Mouse (Mus musculus): ENCODE results near the gene Olfr446.

The Olfr446 gene

DNA sequence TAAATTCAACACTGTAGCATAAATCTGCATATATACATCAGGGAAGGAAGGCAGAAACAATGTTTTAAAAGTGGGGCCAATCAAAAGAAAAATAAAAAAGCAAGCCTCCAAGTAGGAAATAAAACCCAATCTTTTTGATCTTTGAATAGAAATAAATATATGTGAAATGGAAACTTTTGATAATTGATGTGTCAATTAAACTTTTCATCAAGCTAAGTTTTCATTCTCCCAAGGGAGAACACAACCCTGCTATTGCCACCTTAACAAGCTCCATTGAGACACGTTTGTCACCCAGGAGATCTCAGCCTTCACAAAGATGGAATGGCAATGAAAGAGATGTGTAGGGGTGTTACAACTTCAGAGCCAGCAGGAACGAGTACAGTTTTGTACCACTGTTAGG, at the start of gene Olfr446:
Gene Olfr446 (plus strand): TSS at position 301 of the 400 bp plus-strand sequence.
- no peak for DNase-seq (ENCODE audit: low spot score in 2 of 2)

DNA sequence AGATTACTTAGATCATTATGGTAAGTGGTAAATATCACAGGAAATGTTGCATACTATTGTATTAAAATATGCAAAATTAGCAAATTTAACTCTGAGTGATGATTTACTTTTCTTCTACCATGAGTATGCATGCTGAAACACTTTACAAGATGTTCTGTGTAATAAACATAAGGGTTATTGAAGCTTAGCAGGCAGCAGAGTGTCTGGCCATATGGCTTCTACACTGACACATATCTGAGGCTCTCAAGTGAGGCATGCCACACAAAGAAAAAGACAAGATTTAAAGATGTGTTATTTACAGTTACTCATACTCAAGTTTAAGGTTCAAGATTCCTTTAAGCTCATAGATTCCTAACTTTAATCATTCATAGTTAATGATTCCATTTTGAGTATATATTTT, 44.9 kb upstream of the Olfr446 start:
- DNase-seq (ENCODE audit: low spot score in 2 of 2) = no peak

DNA sequence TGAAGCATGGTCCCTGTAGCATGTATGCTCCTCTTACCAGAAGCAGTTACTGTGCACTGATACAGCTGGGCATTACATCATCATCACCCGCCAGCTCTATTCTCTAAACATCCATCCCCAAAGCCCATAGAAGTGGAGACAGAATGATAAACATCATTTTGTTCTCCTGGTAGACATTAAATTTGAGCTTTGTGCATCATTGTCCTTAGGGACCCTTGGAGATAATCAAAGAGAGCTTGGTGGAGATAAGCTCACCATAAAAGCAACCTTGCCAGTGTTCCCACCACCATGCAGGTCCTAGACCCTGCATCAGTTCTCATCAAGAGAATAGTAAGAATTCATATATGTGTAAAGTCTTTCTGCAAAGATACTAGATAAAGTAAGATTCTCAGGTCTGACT, 31.0 kb upstream of the Olfr446 start, which contains the start of gene Olfr448:
Gene Olfr448 (plus strand): TSS at position 301 of the 400 bp plus-strand sequence.
- DNase-seq (ENCODE audit: low spot score in 2 of 2) = no peak

GRCm38 (mm10) chr6:42900345-42900744, 20.8 kb upstream of the Olfr446 start:
- DNase-seq (ENCODE audit: low spot score in 2 of 2) = no peak

DNA sequence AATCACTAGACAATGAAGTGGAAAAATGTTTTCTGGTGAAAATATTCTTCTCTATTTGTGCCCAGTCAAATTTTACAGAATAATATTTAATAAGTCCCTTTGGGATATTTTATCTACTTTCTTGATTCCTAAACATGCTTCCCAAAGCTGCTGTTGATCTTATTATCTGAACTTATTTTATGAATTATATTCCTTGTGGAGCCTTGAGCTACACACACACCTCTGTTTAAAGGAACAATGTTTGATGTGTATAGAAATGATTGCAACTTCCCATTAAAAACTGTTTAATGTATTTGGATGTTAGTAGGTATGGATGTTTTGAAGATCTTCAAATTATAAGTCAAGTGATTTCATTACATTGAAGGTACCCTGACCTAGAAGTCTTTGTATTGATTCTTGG, 12.6 kb upstream of the Olfr446 start, which contains the start of gene Olfr447:
Gene Olfr447 (plus strand): TSS at position 301 of the 400 bp plus-strand sequence.
- DNase-seq (ENCODE audit: low spot score in 2 of 2) = no peak

DNA sequence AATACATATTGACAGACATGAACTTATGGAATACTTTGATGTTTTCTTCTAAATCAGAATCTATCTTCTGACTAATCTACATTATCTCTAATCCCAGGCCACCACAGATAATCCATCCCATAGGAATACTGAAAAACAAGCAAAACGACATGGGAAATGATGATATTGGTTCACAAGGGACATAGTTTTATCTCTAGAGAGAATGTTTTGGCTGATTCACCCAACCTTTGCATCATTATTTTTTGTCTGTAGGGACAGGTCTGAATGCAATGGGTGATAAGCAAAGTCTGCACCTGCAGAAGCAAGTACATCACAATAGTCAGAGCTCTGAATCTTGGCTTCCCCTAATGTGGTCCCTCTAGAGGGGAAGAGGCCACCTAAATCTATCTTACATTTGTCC, 27.6 kb downstream of the Olfr446 start, which contains the start of gene Olfr444:
Gene Olfr444 (plus strand): TSS at position 301 of the 400 bp plus-strand sequence.
- no peak for DNase-seq (ENCODE audit: low spot score in 2 of 2)

DNA sequence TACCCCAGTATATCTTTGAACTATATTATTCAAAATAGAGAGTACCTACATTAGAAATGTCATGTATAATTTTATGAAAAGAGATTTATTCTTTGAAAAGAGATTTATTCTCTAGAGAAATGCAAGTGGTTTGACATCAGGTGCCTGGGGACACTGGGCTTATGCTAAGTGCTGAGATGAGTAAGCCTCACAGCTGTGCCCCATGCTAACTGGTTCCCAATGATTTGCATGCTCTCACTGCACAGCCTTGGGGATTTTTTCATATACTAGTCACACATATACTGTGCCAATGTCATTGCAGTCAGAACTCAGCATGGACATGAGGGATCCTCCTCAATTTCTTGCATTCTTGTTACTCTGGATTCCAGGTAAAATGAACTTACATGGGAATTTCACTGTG, 59.2 kb downstream of the Olfr446 start:
- no peak for DNase-seq (ENCODE audit: low spot score in 2 of 2)

All from spleen, postnatal 36 days (tissue).